Mouse (Mus musculus) spleen, adult 12 weeks (tissue): ENCODE data around the gene Lpar2.

ENCODE experiments used
- DNase-seq: peaks from one replicate; pipeline ENCODE4 v3.0.0; 2022; ENCODE audit warnings: low spot score

Gene Lpar2

GRCm38 (mm10) chr8:69822386-69823191 lies at the start of gene Lpar2:
TSS of gene Lpar2 (plus strand) at chr8:69822429.
- no peak for DNase-seq

GRCm38 (mm10) chr8:69774503-69775148 lies 47.6 kb upstream of the Lpar2 start, which contains the start of gene Gm20422:
TSS of gene Gm20422 (minus strand) at chr8:69774886.
- peak; percentile 88 for DNase-seq

- DNase-seq: no peak
These were observed 47.1 kb upstream of the Lpar2 start for GRCm38 (mm10) chr8:69775149-69775534.

GRCm38 (mm10) chr8:69777111-69777510 lies 45.1 kb upstream of the Lpar2 start:
- DNase-seq: no peak

- DNase-seq: no peak
These were observed 33.1 kb upstream of the Lpar2 start for GRCm38 (mm10) chr8:69789105-69789504.

- no peak for DNase-seq
These were observed 32.5 kb upstream of the Lpar2 start for GRCm38 (mm10) chr8:69789731-69790130.

- DNase-seq: no peak
These were observed 31.9 kb upstream of the Lpar2 start for GRCm38 (mm10) chr8:69790364-69790763.

GRCm38 (mm10) chr8:69790773-69791367 lies 31.4 kb upstream of the Lpar2 start, which contains the start of the genes Atp13a1 and Zfp866:
TSS of gene Atp13a1 (plus strand) at chr8:69791163.
TSS of gene Zfp866 (minus strand) at chr8:69791178.
- DNase-seq: peak; percentile 82

GRCm38 (mm10) chr8:69791415-69792068 lies 30.7 kb upstream of the Lpar2 start:
- DNase-seq: no peak

- DNase-seq: no peak
These were observed 28.6 kb upstream of the Lpar2 start for GRCm38 (mm10) chr8:69793666-69794065.

- DNase-seq: no peak
These were observed 28.1 kb upstream of the Lpar2 start for GRCm38 (mm10) chr8:69794096-69794495.

GRCm38 (mm10) chr8:69794901-69795300 lies 27.3 kb upstream of the Lpar2 start:
- no peak for DNase-seq

GRCm38 (mm10) chr8:69796721-69797345 lies 25.4 kb upstream of the Lpar2 start:
- no peak for DNase-seq

GRCm38 (mm10) chr8:69797661-69798060 lies 24.6 kb upstream of the Lpar2 start:
- no peak for DNase-seq

- no peak for DNase-seq
These were observed 23.0 kb upstream of the Lpar2 start for GRCm38 (mm10) chr8:69799261-69799660.

- DNase-seq: no peak
These were observed 22.3 kb upstream of the Lpar2 start for GRCm38 (mm10) chr8:69799946-69800345.

GRCm38 (mm10) chr8:69801796-69802195 lies 20.4 kb upstream of the Lpar2 start:
- DNase-seq: no peak

GRCm38 (mm10) chr8:69802216-69802615 lies 20.0 kb upstream of the Lpar2 start:
- DNase-seq: no peak

- DNase-seq: no peak
These were observed 18.9 kb upstream of the Lpar2 start for GRCm38 (mm10) chr8:69803366-69803765.

GRCm38 (mm10) chr8:69804537-69804936 lies 17.7 kb upstream of the Lpar2 start:
- no peak for DNase-seq

- DNase-seq: no peak
These were observed 17.1 kb upstream of the Lpar2 start for GRCm38 (mm10) chr8:69805086-69805485.

- DNase-seq: no peak
These were observed 16.7 kb upstream of the Lpar2 start for GRCm38 (mm10) chr8:69805491-69805890.
